Mouse (Mus musculus): ENCODE results near the gene Rpl39l.
"Not testable (repeated sequence)": the region's sequence is repeated elsewhere in the genome, so short reads cannot be mapped to it uniquely, and the experiment has no call there.

DNA sequence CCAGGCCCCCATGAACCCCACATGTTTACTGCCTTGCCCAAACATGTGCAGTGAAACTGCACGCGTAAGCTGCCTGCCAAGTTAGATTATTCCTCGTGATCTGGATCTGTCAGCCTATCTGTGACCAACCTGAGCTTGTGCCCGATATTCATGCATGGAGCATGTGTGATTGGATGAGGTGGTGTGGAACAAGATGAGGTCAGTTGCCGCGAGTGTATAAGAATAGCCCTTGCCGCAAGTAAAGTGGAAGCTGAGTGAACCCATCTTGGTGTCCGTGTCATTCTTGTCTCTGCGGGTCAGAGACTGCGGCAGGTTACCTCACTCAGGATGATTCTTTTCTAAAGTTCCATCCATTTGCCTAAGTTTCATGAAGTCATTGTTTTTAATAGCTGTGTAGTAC, 17.4 kb downstream of the Rpl39l start:
- not testable (repeated sequence) for TF ChIP-seq ELF1 (IDR thresholded peaks at IDR 0.05; ENCODE audit: low read depth, low read length); MEF2A (IDR thresholded peaks at IDR 0.05; ENCODE audit: extremely low read depth, insufficient replicate concordance, low read depth, low read length, poor library complexity, severe bottlenecking); TAL1 (IDR thresholded peaks at IDR 0.05; ENCODE audit: low read length); CTCF (IDR thresholded peaks at IDR 0.05 in 2 of 3, conservative IDR thresholded peaks at IDR 0.05 in 1 of 3; ENCODE audit: control insufficient read depth in 1 of 3, insufficient read depth in 1 of 3, low read depth in 2 of 3, low read length in 3 of 3, poor library complexity in 1 of 3, severe bottlenecking in 1 of 3); MXI1 (IDR thresholded peaks at IDR 0.05; ENCODE audit: low read depth, low read length); CHD2 (IDR thresholded peaks at IDR 0.05; ENCODE audit: low read length); ETS1 (IDR thresholded peaks at IDR 0.05; ENCODE audit: low read depth, low read length); E2F4 (IDR thresholded peaks at IDR 0.05; ENCODE audit: borderline replicate concordance, low read depth, low read length); MYB (IDR thresholded peaks at IDR 0.05; ENCODE audit: low read depth, low read length)

All from MEL (cell line).